ENCODE assay signal across 8 mouse cellular contexts in the genomic region with DNA sequence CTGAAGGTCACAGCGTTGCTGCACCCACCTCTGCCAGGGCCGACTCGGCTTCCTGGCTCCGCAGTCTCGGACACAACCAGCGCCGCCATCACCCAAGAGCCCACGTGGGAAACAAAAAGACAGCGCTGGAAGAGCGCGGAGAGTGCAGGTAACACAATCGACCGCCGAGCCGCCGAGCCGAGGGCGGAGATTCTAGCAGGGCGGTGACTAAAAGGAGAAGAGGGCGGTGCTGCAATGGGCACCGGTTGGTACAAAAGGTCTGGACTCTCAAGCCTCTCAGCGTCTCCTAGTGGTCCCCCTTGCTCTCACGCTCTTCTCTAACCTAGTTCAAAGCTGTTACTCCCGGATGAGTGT. TPM values are rescaled to one million over a fixed set of nuclear protein-coding genes. Genes with fewer than 3 reads are reported as not detected.
DNase-seq lines count a peak whose midpoint lies in the region; ATAC-seq and TF ChIP-seq lines count a peak whose summit lies in the region.

No protein-coding gene starts in this region.

- under 1% methylated on average over 24 of the region's 24 CpGs for WGBS in forebrain, embryonic 11.5 days

- H3K27me3 ChIP-seq in G1E (ENCODE audit: insufficient read depth, low read length) = peaks cover 43% of the 10 kb centered on the region
- H3K27me3 ChIP-seq in forebrain, embryonic 11.5 days (ENCODE audit: control insufficient read depth, insufficient read depth, low read length) = peaks cover 35% of the 10 kb centered on the region

- H3K4me3 ChIP-seq in G1E (ENCODE audit: low read depth, low read length) = peak overlapping the region; percentile 82
- H3K4me3 ChIP-seq in forebrain, embryonic 11.5 days (ENCODE audit: low read depth, low read length) = peak overlapping the region; percentile 54

- TF ChIP-seq CTCF in G1E (IDR thresholded peaks at IDR 0.05; ENCODE audit: low read depth, low read length) = no peak

- no peak overlapping the region for H3K27ac ChIP-seq in forebrain, embryonic 11.5 days (ENCODE audit: low read depth, low read length)

- intact Hi-C loops in heart, postnatal 10 days (cut with DNase I) = loop anchor here (5.0 kb wide), 1 partner anchor 212 kb away; no protein-coding TSS in a partner anchor

- DNase-seq in G1E (ENCODE audit: low spot score) = peak; percentile 78
- DNase-seq in forebrain, embryonic 11.5 days (ENCODE audit: low spot score) = peak; percentile 91
- peak; percentile 85 to 88 for DNase-seq in heart, postnatal 10 days
- peak; percentile 85 to 91 for DNase-seq in kidney, postnatal 4 days
- peak; percentile 92 for DNase-seq in lung, postnatal 10 days
- peak; percentile 35 for DNase-seq in ovary, postnatal 10 days (ENCODE audit: low spot score)
- peak; percentile 70 to 75 for DNase-seq in thymus, postnatal 10 days (ENCODE audit: low spot score in 2 of 2)

- H3K36me3 ChIP-seq in G1E (replicated peaks) = peaks cover 26% of the 10 kb centered on the region
- H3K36me3 ChIP-seq in forebrain, embryonic 11.5 days (ENCODE audit: control insufficient read depth, insufficient read depth, low read length) = no peaks in the 10 kb centered on the region

- H3K9ac ChIP-seq in forebrain, embryonic 11.5 days (ENCODE audit: low read length) = peak overlapping the region; percentile 39

- peaks cover 10% of the 10 kb centered on the region for H3K9me3 ChIP-seq in G1E (replicated peaks)
- no peaks in the 10 kb centered on the region for H3K9me3 ChIP-seq in forebrain, embryonic 11.5 days (ENCODE audit: control insufficient read depth, low read length)

- H3K4me2 ChIP-seq in forebrain, embryonic 11.5 days (ENCODE audit: low read depth, low read length, severe bottlenecking) = peak overlapping the region; percentile 75

- peak; percentile 72 for ATAC-seq in G1E (ENCODE audit: extremely low read depth, insufficient number of reproducible peaks, low FRiP score, poor library complexity, severe bottlenecking)
- peak; percentile 54 for ATAC-seq in cerebellum, adult (ENCODE audit: insufficient number of reproducible peaks, low FRiP score, low TSS enrichment)
- ATAC-seq in forebrain, embryonic 11.5 days (replicated peaks; ENCODE audit: low FRiP score) = peak; percentile 83

- H3K4me1 ChIP-seq in G1E (ENCODE audit: insufficient read depth, low read depth, low read length) = peaks cover 52% of the 10 kb centered on the region
- H3K4me1 ChIP-seq in forebrain, embryonic 11.5 days (replicated peaks; ENCODE audit: control insufficient read depth, insufficient read depth, low read length) = peaks cover 31% of the 10 kb centered on the region

RNA-seq across cellular contexts. Expression of a gene that starts 0.7 kb away (rescaled TPM):
- total RNA-seq in G1E (2014; fragmentation: Nextera tagmentation) (4.7 and 10.0 TPM in 2 replicates), G1E (2017) (6.1 and 8.7 TPM in 2 replicates)
- 61.5 and 93.9 TPM in 2 replicates for polyA plus RNA-seq in G1E (2012)
- 21.8 and 24.0 TPM in 2 replicates for polyA plus RNA-seq in forebrain, embryonic 11.5 days (2014; fragmentation: Nextera tagmentation; extraction: Ambion mirVana)
- 10 to 100 TPM; 13.9 to 15.6 TPM for total RNA-seq in heart, postnatal 10 days (2021)

RNA-seq across cellular contexts. Expression of a gene that starts 3.2 kb away (rescaled TPM):
- total RNA-seq in G1E (2014; fragmentation: Nextera tagmentation) = not detected in 2 replicates
- not detected in 2 replicates for total RNA-seq in G1E (2017)
- polyA plus RNA-seq in G1E (2012) = not detected in 2 replicates
- 1.0 and 1.1 TPM in 2 replicates for polyA plus RNA-seq in forebrain, embryonic 11.5 days (2014; fragmentation: Nextera tagmentation; extraction: Ambion mirVana)
- 10 to 100 TPM; 13.9 to 21.4 TPM for total RNA-seq in heart, postnatal 10 days (2021)

RNA-seq across cellular contexts. Expression of a gene that starts 11.7 kb away (rescaled TPM):
- 21.0 and 21.8 TPM in 2 replicates for total RNA-seq in G1E (2014; fragmentation: Nextera tagmentation)
- total RNA-seq in G1E (2017) = 20.9 and 21.7 TPM in 2 replicates
- polyA plus RNA-seq in G1E (2012) = 2.0 and 2.4 TPM in 2 replicates
- polyA plus RNA-seq in forebrain, embryonic 11.5 days (2014; fragmentation: Nextera tagmentation; extraction: Ambion mirVana) = 32.7 and 34.4 TPM in 2 replicates
- total RNA-seq in heart, postnatal 10 days (2021) = 1 to 10 TPM; 7.8 to 9.5 TPM

RNA-seq across cellular contexts. Expression of a gene that starts 21.0 kb away (rescaled TPM):
- total RNA-seq in G1E (2014; fragmentation: Nextera tagmentation) (not detected in 2 replicates), G1E (2017) (0.05 TPM in 1 of 2 replicates, not detected in the other)
- 0.22 and 0.29 TPM in 2 replicates for polyA plus RNA-seq in G1E (2012)
- polyA plus RNA-seq in forebrain, embryonic 11.5 days (2014; fragmentation: Nextera tagmentation; extraction: Ambion mirVana) = 0.86 and 1.1 TPM in 2 replicates
- 10 to 100 TPM; 36.3 to 48.5 TPM for total RNA-seq in heart, postnatal 10 days (2021)

Comparison
In these comparisons a context has a peak if more than half of its experiments do, and no peak if none do; other contexts are left out.
1. DNase-seq: peak in every context shown above with its lines; median percentile 92 in lung, postnatal 10 days; 91 in forebrain, embryonic 11.5 days; 88 in kidney, postnatal 4 days; 86 in heart, postnatal 10 days; 78 in G1E; 72 in thymus, postnatal 10 days; 35 in ovary, postnatal 10 days.
2. RNA of a gene that starts 3.2 kb away (total RNA-seq): 13.9 to 21.4 TPM in heart, postnatal 10 days; not detected in G1E; every median in the first group is over 10 times any median in the second.
3. Peak in every context shown above with its lines, with median percentiles within 50 percentile points of each other: ATAC-seq.